Mouse (Mus musculus): Measurements from ENCODE around the gene Ntn1. TPM values are rescaled to one million over a fixed set of nuclear protein-coding genes. Genes with fewer than 3 reads are reported as not detected.

The Ntn1 gene
- polyA plus RNA-seq, 1 experiment from 2014 or later = 9.1 TPM

DNA sequence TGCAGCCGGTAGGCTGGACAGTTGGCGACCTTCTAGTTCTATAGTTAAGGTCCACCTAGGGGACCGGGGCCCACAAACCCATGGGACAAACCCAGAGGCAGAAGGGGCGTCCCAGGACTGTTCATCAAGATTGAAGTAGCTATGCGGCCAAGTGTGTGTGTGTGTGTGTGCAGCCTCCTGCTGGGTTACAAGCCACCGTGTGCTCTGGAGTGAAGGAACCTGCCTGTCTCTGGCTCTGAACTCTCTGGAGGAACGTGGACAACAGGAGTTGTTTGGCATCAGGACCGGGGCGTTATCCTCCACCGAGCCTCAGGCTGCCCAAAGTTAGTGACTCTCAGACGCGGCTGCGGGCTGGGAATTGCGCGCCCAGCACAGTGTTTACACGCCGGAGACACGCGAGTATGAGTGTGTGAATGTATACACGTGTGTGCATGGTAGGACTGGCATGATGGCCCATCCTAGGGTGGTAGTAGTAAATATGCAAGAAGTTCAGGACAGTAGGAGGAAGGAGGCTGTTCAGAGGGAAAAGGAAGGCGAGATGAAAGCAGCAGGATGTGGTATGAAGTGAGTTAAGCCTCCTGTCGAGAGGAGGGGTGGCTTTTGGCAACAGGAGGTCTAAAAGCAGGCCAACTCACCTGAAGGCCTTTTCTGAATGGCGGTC, 31.9 kb upstream of the Ntn1 start:
- Histone ChIP-seq H3K27me3 (replicated peaks) (no peaks in the 10 kb centered on the region; the same call in 1 of the 2 replicates), H3K4me3 (replicated peaks) (peak overlapping the region; percentile 47), H3K27ac (no peak overlapping the region), H3K4me1 (replicated peaks) (0 out of 2 replicates have a peak, but pooled peaks cover 2% of the 10 kb centered on the region), H3K9ac (peak overlapping the region; percentile 44; the same call in 1 of the 2 replicates), H3K4me2 (replicated peaks) (peak overlapping the region; percentile 87), H3K36me3 (no peaks in the 10 kb centered on the region), H3K9me3 (no peaks in the 10 kb centered on the region)
- peak; percentile 51 for ATAC-seq
- WGBS = 15% methylated on average over 23 of the region's 23 CpGs

DNA sequence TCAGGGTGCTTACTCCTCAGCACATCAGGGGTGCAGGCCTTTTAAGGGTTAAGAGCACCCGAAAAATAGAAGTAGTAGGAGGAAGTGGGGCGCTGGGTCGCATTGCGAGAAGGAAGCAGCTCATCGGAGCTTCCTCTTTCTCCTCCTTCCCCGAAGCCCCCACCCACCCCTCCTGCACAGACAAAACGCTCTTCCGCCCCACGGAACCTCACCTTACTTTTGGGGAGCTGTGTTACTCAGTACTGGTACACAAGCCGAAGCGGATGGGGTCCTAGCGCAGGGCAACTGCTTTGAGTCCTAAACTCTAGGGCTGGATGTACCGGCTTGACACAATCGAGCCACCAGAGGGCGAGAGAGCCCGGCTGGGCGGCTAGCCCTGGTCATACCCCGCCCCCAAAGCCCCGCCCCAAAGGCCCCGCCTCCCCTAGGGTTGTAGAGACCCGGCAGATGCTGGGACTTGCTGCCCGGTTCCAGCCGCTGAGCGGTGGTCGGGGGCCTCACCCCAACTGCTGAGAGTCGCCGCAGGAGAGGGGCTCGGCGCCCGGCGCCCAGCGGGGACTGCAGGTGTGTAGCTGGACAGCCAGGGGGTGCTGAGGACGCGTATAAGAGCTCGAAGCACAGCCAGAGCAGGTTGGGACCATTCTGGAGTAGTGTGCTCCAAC, 31.2 kb upstream of the Ntn1 start, which contains the start of gene Pik3r5:
Gene Pik3r5, plus strand, starts transcription at position 423 of the 662 bp plus-strand sequence.
- Histone ChIP-seq H3K4me2 (replicated peaks) (peak within 1 kb of the TSS; percentile 87), H3K27ac (no peak within 1 kb of the TSS), H3K9ac (peak within 1 kb of the TSS; percentile 47), H3K9me3 (no peaks in the 10 kb centered on the region), H3K36me3 (no peaks in the 10 kb centered on the region), H3K4me3 (replicated peaks) (peak within 1 kb of the TSS; percentile 47), H3K4me1 (replicated peaks) (0 out of 2 replicates have a peak, but pooled peaks cover 2% of the 10 kb centered on the region), H3K27me3 (replicated peaks) (no peaks in the 10 kb centered on the region; the same call in 1 of the 2 replicates)
- 4% methylated on average over 35 of the region's 35 CpGs for WGBS
- peak; percentile 96 for ATAC-seq

DNA sequence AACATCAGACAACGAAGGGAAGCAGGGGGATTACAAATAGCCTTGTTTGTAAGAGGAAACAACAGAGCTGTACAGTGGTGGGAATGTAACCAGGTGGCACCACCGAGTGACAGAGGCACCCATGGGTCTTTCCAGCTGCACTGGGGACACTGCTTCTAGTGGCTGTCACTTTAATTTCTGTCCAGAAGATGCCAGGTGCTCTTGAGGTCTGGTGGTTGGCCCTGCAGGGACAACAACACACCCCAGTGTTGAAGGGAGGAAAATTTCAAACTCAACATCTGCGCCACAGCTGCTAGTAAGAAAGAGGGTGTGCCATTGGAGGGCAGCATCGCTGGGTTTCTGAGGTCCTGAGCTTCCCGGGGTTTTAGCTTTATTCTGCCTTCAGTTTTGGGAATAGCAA, 30.0 kb upstream of the Ntn1 start:
- WGBS = 56% methylated on average over 5 of the region's 5 CpGs
- Histone ChIP-seq H3K27ac (no peak overlapping the region), H3K4me1 (replicated peaks) (0 out of 2 replicates have a peak, but pooled peaks cover 2% of the 10 kb centered on the region), H3K27me3 (replicated peaks) (no peaks in the 10 kb centered on the region; the same call in 1 of the 2 replicates), H3K36me3 (no peaks in the 10 kb centered on the region), H3K9ac (no peak overlapping the region), H3K9me3 (no peaks in the 10 kb centered on the region), H3K4me2 (replicated peaks) (no peak overlapping the region), H3K4me3 (replicated peaks) (no peak overlapping the region)
- ATAC-seq = no peak

DNA sequence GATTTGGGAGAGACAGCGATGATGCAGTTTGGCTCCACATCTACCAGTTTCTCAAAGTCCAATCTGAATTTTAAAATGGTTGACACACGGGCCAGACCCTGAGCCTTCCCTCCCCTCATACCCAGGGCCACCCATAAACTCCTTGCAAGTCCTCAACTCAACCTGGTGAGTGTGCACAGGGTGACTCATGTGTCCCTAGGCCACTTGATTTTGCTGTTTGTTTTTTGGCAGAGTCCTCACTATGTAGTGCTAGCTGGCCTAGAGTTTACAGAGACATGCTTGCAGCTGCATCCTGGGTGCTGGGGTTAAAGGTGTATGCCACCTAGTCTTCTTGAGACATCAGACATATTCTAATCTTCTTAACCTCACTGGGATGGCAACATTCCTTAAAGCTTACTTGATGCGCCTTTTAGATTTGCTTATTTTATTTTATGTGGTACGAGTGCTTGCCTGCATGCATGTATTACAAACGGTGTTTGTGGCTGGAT, 26.5 kb upstream of the Ntn1 start:
- Histone ChIP-seq H3K4me3 (replicated peaks) (no peak overlapping the region), H3K4me1 (replicated peaks) (0 out of 2 replicates have a peak, but pooled peaks cover 1% of the 10 kb centered on the region), H3K36me3 (no peaks in the 10 kb centered on the region), H3K9ac (no peak overlapping the region), H3K27ac (no peak overlapping the region), H3K4me2 (replicated peaks) (no peak overlapping the region), H3K27me3 (replicated peaks) (no peaks in the 10 kb centered on the region), H3K9me3 (no peaks in the 10 kb centered on the region)
- no peak for ATAC-seq
- 82% methylated on average over 5 of the region's 5 CpGs for WGBS

DNA sequence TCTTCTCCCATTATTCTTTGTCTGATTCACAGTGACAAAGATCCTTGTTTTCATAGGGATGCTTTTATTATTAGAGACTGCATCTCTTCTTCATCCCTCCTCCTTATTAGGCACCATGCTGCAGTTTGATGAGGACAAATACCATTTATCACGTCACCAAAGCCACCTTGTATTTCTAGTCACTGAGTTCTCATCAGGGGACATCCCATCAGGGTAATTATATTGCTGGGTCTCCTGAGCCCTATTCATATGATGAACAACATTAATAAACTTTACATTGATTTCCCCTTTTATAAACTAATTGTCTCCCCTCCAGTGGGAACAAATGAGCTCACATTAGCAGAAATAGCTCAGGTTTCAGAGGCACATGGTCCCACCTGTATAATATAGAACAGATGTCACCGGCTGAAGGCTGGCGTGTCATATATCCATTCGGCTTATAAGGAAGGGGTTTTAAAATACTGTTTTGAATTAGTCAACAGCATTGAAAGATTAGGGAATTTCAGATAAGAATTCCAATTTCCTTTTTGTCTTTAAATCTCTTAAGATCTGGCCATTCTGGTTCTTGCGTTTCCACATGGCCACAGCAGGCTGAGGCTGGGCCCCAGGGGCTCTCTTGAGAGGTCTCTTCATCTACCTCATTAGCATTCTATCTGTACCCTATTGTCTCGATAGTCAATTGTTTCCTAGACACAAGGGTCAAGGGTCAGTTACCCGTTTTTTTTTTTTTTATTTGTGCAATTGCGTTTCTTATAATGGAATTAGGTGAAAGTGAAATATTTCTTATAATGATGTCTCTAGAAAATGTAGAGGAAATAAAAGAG, 25.1 kb upstream of the Ntn1 start:
- Histone ChIP-seq H3K27me3 (replicated peaks) (no peaks in the 10 kb centered on the region), H3K4me3 (replicated peaks) (no peak overlapping the region), H3K36me3 (no peaks in the 10 kb centered on the region), H3K4me2 (replicated peaks) (no peak overlapping the region), H3K9me3 (no peaks in the 10 kb centered on the region), H3K27ac (no peak overlapping the region), H3K9ac (no peak overlapping the region), H3K4me1 (replicated peaks) (no peaks in the 10 kb centered on the region)
- 74% methylated on average over 8 of the region's 8 CpGs for WGBS
- ATAC-seq = no peak

DNA sequence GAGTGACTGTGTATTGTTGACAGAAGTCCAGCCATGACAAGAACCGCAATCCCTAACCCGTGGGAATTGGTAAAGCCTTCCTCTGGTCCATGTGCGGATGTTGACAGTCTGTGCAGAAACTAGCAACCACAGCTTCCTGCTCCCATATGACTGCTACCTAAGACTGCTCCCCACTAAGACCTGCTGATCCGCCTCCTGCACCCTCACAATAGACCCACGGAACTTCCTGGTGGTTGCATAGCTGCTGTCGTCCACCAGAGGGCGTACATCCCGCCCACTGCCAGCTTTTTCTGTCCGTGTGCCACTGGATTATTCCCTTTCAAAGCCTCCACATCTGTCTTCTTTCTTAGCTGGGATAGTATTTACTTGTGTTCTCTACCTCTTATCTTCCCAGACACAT, 17.2 kb upstream of the Ntn1 start:
- ATAC-seq = no peak
- Histone ChIP-seq H3K4me3 (replicated peaks) (no peak overlapping the region), H3K4me2 (replicated peaks) (no peak overlapping the region), H3K27ac (no peak overlapping the region), H3K36me3 (no peaks in the 10 kb centered on the region), H3K27me3 (replicated peaks) (no peaks in the 10 kb centered on the region), H3K9ac (no peak overlapping the region), H3K4me1 (replicated peaks) (no peaks in the 10 kb centered on the region), H3K9me3 (no peaks in the 10 kb centered on the region)
- 50% methylated on average over 9 of the region's 9 CpGs for WGBS

DNA sequence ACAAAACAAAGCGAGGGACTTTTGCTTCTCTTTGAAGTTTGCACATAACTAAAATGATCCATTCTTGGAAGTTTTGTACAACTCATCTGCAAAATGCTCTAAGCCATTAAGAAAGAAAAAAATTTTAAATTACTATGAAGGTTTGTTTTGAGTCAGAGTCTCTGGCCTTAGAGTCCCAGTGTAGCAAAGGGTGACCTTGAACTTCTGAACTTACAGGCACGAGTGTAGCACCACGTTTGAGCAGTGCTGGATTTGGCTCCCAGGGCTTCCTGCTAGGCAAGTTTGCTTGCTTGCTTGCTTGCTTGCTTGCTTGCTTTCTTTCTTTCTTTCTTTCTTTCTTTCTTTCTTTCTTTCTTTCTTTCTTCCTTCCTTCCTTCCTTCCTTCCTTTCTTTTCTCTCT, 16.4 kb upstream of the Ntn1 start:
- no peak overlapping the region for H3K4me3 ChIP-seq (replicated peaks)
- H3K36me3 ChIP-seq = no peaks in the 10 kb centered on the region
- ATAC-seq = no peak
- no peaks in the 10 kb centered on the region for H3K9me3 ChIP-seq
- no peaks in the 10 kb centered on the region for H3K27me3 ChIP-seq (replicated peaks)
- H3K9ac ChIP-seq = no peak overlapping the region
- no peak overlapping the region for H3K4me2 ChIP-seq (replicated peaks)
- 58% methylated on average over 3 of the region's 3 CpGs for WGBS
- H3K4me1 ChIP-seq (replicated peaks) = no peaks in the 10 kb centered on the region
- H3K27ac ChIP-seq = no peak overlapping the region

DNA sequence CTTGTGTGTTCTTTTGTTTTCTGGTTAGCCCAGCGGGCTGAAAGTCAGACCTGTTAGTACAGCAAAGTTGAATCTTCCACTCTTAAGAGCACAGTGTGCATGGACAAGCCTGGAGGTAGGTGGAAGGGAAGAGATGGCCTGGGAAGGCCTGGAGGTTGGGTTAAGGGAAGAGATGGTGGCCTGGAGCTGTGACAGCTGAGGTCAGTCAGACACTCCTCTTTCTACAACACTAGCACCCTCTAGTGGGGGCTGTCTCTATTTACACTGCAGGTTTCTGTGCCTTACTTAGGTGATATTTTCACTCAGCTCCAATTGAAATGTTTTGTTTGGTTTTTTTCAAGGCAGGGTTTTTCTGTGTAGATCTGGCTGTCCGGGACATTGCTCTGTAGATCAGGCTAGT, 7.5 kb upstream of the Ntn1 start:
- H3K4me3 ChIP-seq (replicated peaks) = no peak overlapping the region
- H3K4me2 ChIP-seq (replicated peaks) = no peak overlapping the region
- H3K4me1 ChIP-seq (replicated peaks) = no peaks in the 10 kb centered on the region
- WGBS = 51% methylated on average over 2 of the region's 2 CpGs
- H3K27ac ChIP-seq = no peak overlapping the region
- H3K27me3 ChIP-seq (replicated peaks) = 0 out of 2 replicates have a peak, but pooled peaks cover 3% of the 10 kb centered on the region
- H3K9ac ChIP-seq = no peak overlapping the region
- no peaks in the 10 kb centered on the region for H3K36me3 ChIP-seq
- no peak for ATAC-seq
- no peaks in the 10 kb centered on the region for H3K9me3 ChIP-seq

DNA sequence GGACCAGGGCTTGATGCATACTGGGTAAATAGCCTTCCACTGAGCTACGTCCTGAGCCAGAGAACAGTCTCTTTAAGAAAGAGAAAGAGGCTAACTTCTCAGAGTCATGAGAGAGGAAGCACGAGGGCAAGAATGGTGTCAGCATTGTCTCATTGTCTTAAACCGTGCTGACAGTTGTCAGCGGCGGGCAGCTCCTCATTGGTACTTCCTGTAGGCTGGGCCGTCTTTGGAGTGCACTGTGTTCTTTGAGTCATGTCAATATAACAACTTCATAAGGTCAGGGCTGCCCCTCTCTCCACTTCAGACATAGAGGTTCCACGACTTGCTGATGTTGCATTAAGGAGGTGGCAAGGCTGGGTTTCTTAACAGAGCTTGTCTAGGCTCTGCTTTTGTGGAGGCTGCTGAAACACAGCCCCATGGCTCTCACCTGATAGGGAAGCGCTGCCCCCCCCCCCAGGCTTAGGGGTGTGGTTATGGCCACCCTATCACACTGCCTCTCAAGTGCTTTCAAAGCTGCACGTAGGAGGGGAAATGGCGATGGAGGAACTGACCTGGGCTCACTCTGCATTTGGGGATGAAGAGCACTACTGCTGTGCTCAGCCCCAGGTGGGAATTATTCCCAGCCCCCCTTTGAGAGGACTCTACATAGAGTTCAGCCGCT, 6.8 kb upstream of the Ntn1 start:
- no peaks in the 10 kb centered on the region for H3K4me1 ChIP-seq (replicated peaks)
- H3K27me3 ChIP-seq (replicated peaks) = 0 out of 2 replicates have a peak, but pooled peaks cover 3% of the 10 kb centered on the region
- WGBS = 64% methylated on average over 11 of the region's 11 CpGs
- no peak overlapping the region for H3K27ac ChIP-seq
- H3K36me3 ChIP-seq = no peaks in the 10 kb centered on the region
- ATAC-seq = no peak
- H3K9ac ChIP-seq = no peak overlapping the region
- no peaks in the 10 kb centered on the region for H3K9me3 ChIP-seq
- H3K4me2 ChIP-seq (replicated peaks) = no peak overlapping the region
- H3K4me3 ChIP-seq (replicated peaks) = no peak overlapping the region

DNA sequence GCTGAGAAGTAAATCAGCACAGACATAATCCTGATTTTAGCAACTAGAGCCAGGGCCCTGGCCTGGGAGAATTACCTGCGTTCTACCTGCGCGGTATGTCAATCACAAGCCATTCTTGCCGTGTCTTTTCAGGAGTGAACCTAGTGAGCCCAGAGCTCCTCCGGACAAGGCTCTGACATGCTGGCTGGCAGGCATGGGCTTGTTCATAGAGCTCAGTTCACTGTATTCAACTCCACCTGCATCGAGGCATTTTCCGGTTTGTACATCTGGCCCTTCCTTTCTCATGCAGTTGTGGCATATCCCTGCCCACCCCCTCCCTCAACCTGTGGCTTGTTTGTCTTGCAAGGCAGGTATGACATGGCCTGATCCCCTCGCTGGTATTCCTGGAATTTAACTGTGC, 5.0 kb upstream of the Ntn1 start:
- Histone ChIP-seq H3K4me1 (replicated peaks) (no peaks in the 10 kb centered on the region), H3K27me3 (replicated peaks) (peaks cover 17% of the 10 kb centered on the region), H3K36me3 (no peaks in the 10 kb centered on the region), H3K4me2 (replicated peaks) (no peak overlapping the region), H3K4me3 (replicated peaks) (no peak overlapping the region), H3K9me3 (no peaks in the 10 kb centered on the region), H3K27ac (no peak overlapping the region), H3K9ac (no peak overlapping the region)
- 83% methylated on average over 8 of the region's 8 CpGs for WGBS
- no peak for ATAC-seq

DNA sequence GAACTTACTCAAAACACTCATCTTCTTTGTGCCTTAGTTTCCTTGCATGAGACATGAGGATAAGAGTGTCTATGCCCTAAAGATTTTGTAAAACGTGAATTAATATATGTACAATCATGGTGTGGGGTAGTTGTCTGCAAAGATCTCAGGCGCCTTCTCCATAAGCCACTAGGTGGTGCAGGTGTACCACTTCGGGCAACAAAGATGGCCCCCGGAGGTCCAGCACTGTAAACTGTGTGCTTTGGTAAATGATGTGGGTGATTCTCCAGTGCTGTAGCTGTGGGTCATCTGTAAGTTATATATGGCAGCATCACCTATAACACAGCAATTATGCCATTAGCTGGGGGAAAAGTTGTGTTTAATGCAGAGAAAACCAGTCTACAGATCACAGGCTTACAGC, 3.6 kb upstream of the Ntn1 start:
- ATAC-seq = no peak
- H3K36me3 ChIP-seq = no peaks in the 10 kb centered on the region
- H3K9me3 ChIP-seq = no peaks in the 10 kb centered on the region
- H3K9ac ChIP-seq = no peak overlapping the region
- WGBS = 60% methylated on average over 4 of the region's 4 CpGs
- no peak overlapping the region for H3K4me3 ChIP-seq (replicated peaks)
- no peak overlapping the region for H3K27ac ChIP-seq
- 0 out of 2 replicates have a peak, but pooled peaks cover 11% of the 10 kb centered on the region for H3K4me1 ChIP-seq (replicated peaks)
- H3K4me2 ChIP-seq (replicated peaks) = no peak overlapping the region
- H3K27me3 ChIP-seq (replicated peaks) = peaks cover 30% of the 10 kb centered on the region

DNA sequence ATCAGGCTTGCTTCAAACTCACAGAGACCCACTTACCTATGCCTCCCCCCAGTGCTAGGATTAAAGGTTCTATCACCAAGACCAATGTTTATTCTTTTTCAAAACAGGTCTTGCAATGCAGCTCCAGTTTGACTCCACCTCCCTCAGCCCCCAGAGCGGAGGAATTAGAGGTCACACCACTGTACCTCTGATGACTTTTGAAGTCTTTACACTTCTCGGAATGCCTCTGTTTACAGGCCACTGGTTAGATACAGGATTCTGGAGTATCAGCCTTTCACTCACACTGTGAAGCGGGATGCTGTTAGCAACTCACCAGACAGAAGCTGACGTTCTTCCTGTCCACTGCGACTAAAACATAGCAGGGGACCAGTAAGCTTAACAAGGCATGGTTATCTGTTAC, 805 bp upstream of the Ntn1 start:
- H3K27ac ChIP-seq = no peak overlapping the region
- no peaks in the 10 kb centered on the region for H3K9me3 ChIP-seq
- no peaks in the 10 kb centered on the region for H3K36me3 ChIP-seq
- no peak overlapping the region for H3K9ac ChIP-seq
- no peak overlapping the region for H3K4me2 ChIP-seq (replicated peaks)
- ATAC-seq = no peak
- WGBS = 34% methylated on average over 5 of the region's 5 CpGs
- H3K4me3 ChIP-seq (replicated peaks) = no peak overlapping the region
- H3K4me1 ChIP-seq (replicated peaks) = 0 out of 2 replicates have a peak, but pooled peaks cover 13% of the 10 kb centered on the region
- H3K27me3 ChIP-seq (replicated peaks) = peaks cover 54% of the 10 kb centered on the region

Data from intestine, embryonic 15.5 days (tissue).